In genomic region chr14:114948341-114949155, GRCm38 (mm10) we compare ENCODE assay signal across 8 mouse cellular contexts.
A peak's percentile ranks its signal among the peaks of the same experiment; 100 is the strongest.
DNase-seq lines count a peak whose midpoint lies in the region; ATAC-seq lines count a peak whose summit lies in the region.

No protein-coding gene starts in this region.

- no peaks in the 10 kb centered on the region for H3K36me3 ChIP-seq in forebrain, embryonic 15.5 days
- H3K36me3 ChIP-seq in macrophage (ENCODE audit: inconsistent target), result no peaks in the 10 kb centered on the region
- H3K36me3 ChIP-seq in stomach, embryonic 15.5 days, result no peaks in the 10 kb centered on the region

- H3K4me1 ChIP-seq in forebrain, embryonic 15.5 days, result 0 out of 2 replicates have a peak, but pooled peaks cover 3% of the 10 kb centered on the region
- no peaks in the 10 kb centered on the region for H3K4me1 ChIP-seq in stomach, embryonic 15.5 days

- DNase-seq in left cerebral cortex, postnatal 14 days (ENCODE audit: low spot score in 2 of 2), result peak; percentile 10 to 24
- no peak for DNase-seq in left cerebral cortex, adult 8-10 months (ENCODE audit: low spot score in 2 of 2)
- no peak for DNase-seq in urinary bladder, adult 18-20 months (ENCODE audit: low spot score in 2 of 2)
- no peak for DNase-seq in adrenal gland, postnatal 14 days

- H3K4me2 ChIP-seq in forebrain, embryonic 15.5 days (replicated peaks), result peak overlapping the region; percentile 31
- H3K4me2 ChIP-seq in stomach, embryonic 15.5 days, result peak overlapping the region; percentile 31

- intact Hi-C loops in left cerebral cortex, postnatal 14 days (cut with DNase I), result no loop called here

- no peak for ATAC-seq in forebrain, embryonic 15.5 days (replicated peaks)
- peak; percentile 63 for ATAC-seq in inflammation-experienced regulatory T-cells, adult 6 months
- peak; percentile 50; the same call in 1 of the 2 replicates for ATAC-seq in stomach, embryonic 15.5 days (ENCODE audit: insufficient read depth, low FRiP score, low read depth)

- H3K9ac ChIP-seq in forebrain, embryonic 15.5 days (replicated peaks), result no peak overlapping the region
- no peak overlapping the region for H3K9ac ChIP-seq in stomach, embryonic 15.5 days

- 0 out of 2 replicates have a peak overlapping the region, but pooled peaks have one; percentile 34 for H3K27ac ChIP-seq in forebrain, embryonic 15.5 days (replicated peaks)
- H3K27ac ChIP-seq in macrophage, result peak overlapping the region; percentile 88
- peak overlapping the region; percentile 71 for H3K27ac ChIP-seq in stomach, embryonic 15.5 days

- H3K9me3 ChIP-seq in forebrain, embryonic 15.5 days, result no peaks in the 10 kb centered on the region
- no peaks in the 10 kb centered on the region for H3K9me3 ChIP-seq in stomach, embryonic 15.5 days

- no peaks in the 10 kb centered on the region for H3K27me3 ChIP-seq in forebrain, embryonic 15.5 days
- no peaks in the 10 kb centered on the region for H3K27me3 ChIP-seq in stomach, embryonic 15.5 days (replicated peaks)

- no peaks in the 10 kb centered on the region for H3K79me2 ChIP-seq in macrophage (ENCODE audit: inconsistent target)

- 49% methylated on average over 21 of the region's 21 CpGs for WGBS in forebrain, embryonic 15.5 days
- WGBS in macrophage (ENCODE audit: missing documents), result under 1% methylated on average over 21 of the region's 21 CpGs
- WGBS in stomach, embryonic 15.5 days, result 42% methylated on average over 21 of the region's 21 CpGs

- peak overlapping the region; percentile 17 for H3K4me3 ChIP-seq in forebrain, embryonic 15.5 days
- peak overlapping the region; percentile 40 for H3K4me3 ChIP-seq in macrophage (ENCODE audit: inconsistent target)
- peak overlapping the region; percentile 15; the same call in 1 of the 2 replicates for H3K4me3 ChIP-seq in stomach, embryonic 15.5 days (replicated peaks)

Comparison
In these comparisons a context has a peak if more than half of its experiments do, and no peak if none do; other contexts are left out.
1. DNase-seq: peak in left cerebral cortex, postnatal 14 days (2 of 2); none in left cerebral cortex, adult 8-10 months (0 of 2), urinary bladder, adult 18-20 months (0 of 2) and adrenal gland, postnatal 14 days (single experiment).
2. H3K27ac ChIP-seq: peak in every context shown above with its lines; median percentile 88 in macrophage; 71 in stomach, embryonic 15.5 days; 34 in forebrain, embryonic 15.5 days.
3. Peak in every context shown above with its lines, with median percentiles within 50 percentile points of each other: H3K4me3 ChIP-seq.